Mouse (Mus musculus): ENCODE measurements around the gene Sv2c. TPM values are rescaled to one million over a fixed set of nuclear protein-coding genes. Genes with fewer than 3 reads are reported as not detected.

Sv2c gene
- polyA plus RNA-seq, 1 experiment from 2014 or later: 0.77 TPM

- H3K9me3 ChIP-seq (ENCODE audit: control insufficient read depth, low read length): peaks cover 6% of the 10 kb centered on the region; the same call in 1 of the 2 replicates
- no peak for ATAC-seq (ENCODE audit: low read depth)
- no peak overlapping the region for H3K4me2 ChIP-seq (ENCODE audit: low read depth, low read length)
- no peaks in the 10 kb centered on the region for H3K4me1 ChIP-seq (replicated peaks; ENCODE audit: control insufficient read depth, insufficient read depth, low read length)
- no peak overlapping the region for H3K27ac ChIP-seq (ENCODE audit: low read length)
- no peaks in the 10 kb centered on the region for H3K27me3 ChIP-seq (ENCODE audit: control insufficient read depth, insufficient read depth, low read depth, low read length)
- 88% methylated on average over 9 of the region's 9 CpGs for WGBS
- no peak overlapping the region for H3K9ac ChIP-seq (ENCODE audit: low read length)
- H3K4me3 ChIP-seq (ENCODE audit: low read length): no peak overlapping the region
- no peaks in the 10 kb centered on the region for H3K36me3 ChIP-seq (ENCODE audit: control insufficient read depth, insufficient read depth, low read length)
These were observed 213.6 kb downstream of the Sv2c start for GRCm38 (mm10) chr13:95918624-95919284.

- no peak for ATAC-seq (ENCODE audit: low read depth)
- Histone ChIP-seq H3K9ac (ENCODE audit: low read length) (no peak overlapping the region), H3K27ac (ENCODE audit: low read length) (no peak overlapping the region), H3K9me3 (ENCODE audit: control insufficient read depth, low read length) (no peaks in the 10 kb centered on the region), H3K4me3 (ENCODE audit: low read length) (no peak overlapping the region), H3K36me3 (ENCODE audit: control insufficient read depth, insufficient read depth, low read length) (no peaks in the 10 kb centered on the region), H3K4me1 (replicated peaks; ENCODE audit: control insufficient read depth, insufficient read depth, low read length) (no peaks in the 10 kb centered on the region), H3K4me2 (ENCODE audit: low read depth, low read length) (no peak overlapping the region), H3K27me3 (ENCODE audit: control insufficient read depth, insufficient read depth, low read depth, low read length) (no peaks in the 10 kb centered on the region)
- 90% methylated on average over 2 of the region's 2 CpGs for WGBS
These were observed 219.4 kb downstream of the Sv2c start for GRCm38 (mm10) chr13:95913046-95913406.

DNA sequence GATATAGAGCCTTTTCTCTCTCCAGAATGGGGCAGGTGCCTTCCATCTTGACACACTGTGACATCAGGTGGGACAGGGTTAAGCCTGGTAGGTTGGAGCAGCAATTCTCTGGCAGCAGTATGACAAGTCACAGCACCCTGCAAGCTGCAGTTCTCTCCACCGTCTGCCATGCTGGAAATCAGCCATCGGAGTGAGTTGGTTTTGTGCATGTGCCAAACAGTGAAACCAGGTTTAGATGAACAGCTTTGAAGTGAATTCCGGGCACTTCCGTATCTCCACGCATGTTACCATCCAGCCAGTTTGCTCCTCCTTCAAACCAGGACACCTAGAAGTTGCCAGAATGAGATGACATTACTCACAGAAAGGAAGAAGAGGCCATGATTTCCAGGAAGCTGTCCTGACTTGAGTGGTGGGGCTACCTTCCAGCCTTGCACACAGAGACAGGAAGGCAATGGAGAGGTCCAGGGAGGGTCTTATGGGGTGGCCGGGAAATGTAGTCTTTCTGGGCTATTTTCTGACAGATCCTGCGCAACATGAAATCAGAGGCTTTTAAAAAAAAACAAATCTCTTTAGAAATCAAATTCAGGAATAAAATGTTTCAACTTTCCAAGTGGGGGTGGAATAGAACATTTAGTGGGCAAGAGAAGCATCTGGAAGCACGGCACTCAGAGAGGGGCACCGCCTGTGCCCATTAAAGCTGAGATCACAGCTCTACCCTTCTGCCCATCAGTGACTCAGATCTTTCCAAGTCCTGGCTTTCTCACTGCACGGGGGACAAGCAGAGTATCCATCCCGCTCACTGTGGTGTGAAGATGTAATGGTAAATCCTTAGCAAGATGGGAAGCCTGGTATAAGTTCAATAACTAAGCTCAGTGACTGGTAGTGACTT, 220.0 kb downstream of the Sv2c start:
- H3K4me3 ChIP-seq (ENCODE audit: low read length): no peak overlapping the region
- H3K4me1 ChIP-seq (replicated peaks; ENCODE audit: control insufficient read depth, insufficient read depth, low read length): no peaks in the 10 kb centered on the region
- no peaks in the 10 kb centered on the region for H3K36me3 ChIP-seq (ENCODE audit: control insufficient read depth, insufficient read depth, low read length)
- ATAC-seq (ENCODE audit: low read depth): no peak
- H3K27me3 ChIP-seq (ENCODE audit: control insufficient read depth, insufficient read depth, low read depth, low read length): no peaks in the 10 kb centered on the region
- H3K27ac ChIP-seq (ENCODE audit: low read length): no peak overlapping the region
- no peak overlapping the region for H3K9ac ChIP-seq (ENCODE audit: low read length)
- 76% methylated on average over 11 of the region's 11 CpGs for WGBS
- no peaks in the 10 kb centered on the region for H3K9me3 ChIP-seq (ENCODE audit: control insufficient read depth, low read length)
- no peak overlapping the region for H3K4me2 ChIP-seq (ENCODE audit: low read depth, low read length)

DNA sequence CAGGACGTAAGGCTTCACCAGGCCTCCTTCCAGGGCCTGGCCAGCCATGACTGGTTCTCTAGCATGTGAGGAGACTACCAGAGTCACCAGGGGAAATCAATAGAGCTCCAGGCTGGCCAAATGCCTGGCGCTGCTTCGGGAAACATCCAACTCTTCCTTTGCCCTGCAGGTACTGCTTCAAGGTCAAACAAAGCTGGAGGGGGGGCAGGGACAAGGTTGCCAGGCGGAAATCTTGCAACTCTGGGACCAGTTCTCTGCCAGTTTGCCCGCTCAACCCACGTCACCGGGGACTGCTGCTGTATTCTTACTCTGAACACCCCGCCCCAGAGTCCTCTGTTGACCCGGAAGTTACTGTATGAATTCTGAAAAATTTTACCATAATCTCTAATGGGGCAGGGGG, 222.1 kb downstream of the Sv2c start:
- 71% methylated on average over 9 of the region's 9 CpGs for WGBS

DNA sequence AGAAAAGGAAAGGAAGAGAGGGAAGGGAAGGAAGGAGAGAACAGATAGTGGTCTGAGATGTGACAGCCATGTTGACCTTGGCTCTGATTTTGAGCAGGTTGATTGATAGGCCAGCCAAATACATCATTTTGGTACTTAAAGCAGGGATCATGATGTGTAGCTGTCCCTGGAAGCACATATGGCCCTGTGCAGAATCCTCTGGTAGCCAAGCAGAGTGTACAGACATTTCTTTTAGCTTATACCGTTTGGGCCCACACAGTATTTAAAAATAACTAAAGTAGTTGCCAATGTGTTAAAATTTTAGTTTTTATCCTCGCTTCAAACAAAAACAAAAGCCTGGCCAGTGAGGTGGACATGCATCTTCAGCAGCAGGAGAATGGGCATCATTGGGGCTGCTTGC, 223.1 kb downstream of the Sv2c start:
- Histone ChIP-seq H3K4me1 (replicated peaks; ENCODE audit: control insufficient read depth, insufficient read depth, low read length) (no peaks in the 10 kb centered on the region), H3K9ac (ENCODE audit: low read length) (no peak overlapping the region), H3K9me3 (ENCODE audit: control insufficient read depth, low read length) (peaks cover 4% of the 10 kb centered on the region; the same call in 1 of the 2 replicates), H3K36me3 (ENCODE audit: control insufficient read depth, insufficient read depth, low read length) (no peaks in the 10 kb centered on the region), H3K27ac (ENCODE audit: low read length) (no peak overlapping the region), H3K4me2 (ENCODE audit: low read depth, low read length) (no peak overlapping the region), H3K27me3 (ENCODE audit: control insufficient read depth, insufficient read depth, low read depth, low read length) (no peaks in the 10 kb centered on the region), H3K4me3 (ENCODE audit: low read length) (no peak overlapping the region)
- WGBS: 77% methylated on average over 2 of the region's 2 CpGs
- ATAC-seq (ENCODE audit: low read depth): no peak

More for the DNA sequence above, 222.1 kb downstream of the Sv2c start:
- Histone ChIP-seq H3K9me3 (ENCODE audit: control insufficient read depth, low read length) (peaks cover 4% of the 10 kb centered on the region; the same call in 1 of the 2 replicates), H3K4me3 (ENCODE audit: low read length) (no peak overlapping the region), H3K27ac (ENCODE audit: low read length) (no peak overlapping the region), H3K9ac (ENCODE audit: low read length) (no peak overlapping the region), H3K4me1 (replicated peaks; ENCODE audit: control insufficient read depth, insufficient read depth, low read length) (no peaks in the 10 kb centered on the region), H3K4me2 (ENCODE audit: low read depth, low read length) (no peak overlapping the region), H3K27me3 (ENCODE audit: control insufficient read depth, insufficient read depth, low read depth, low read length) (no peaks in the 10 kb centered on the region), H3K36me3 (ENCODE audit: control insufficient read depth, insufficient read depth, low read length) (no peaks in the 10 kb centered on the region)
- no peak for ATAC-seq (ENCODE audit: low read depth)

Other genes starting within 250 kb of the Sv2c start
- 4.5 and 5.2 TPM in 2 replicates for gene Iqgap2, start 240.7 kb downstream of the Sv2c start, polyA plus RNA-seq (2015; fragmentation: Nextera tagmentation; extraction: Ambion mirVana)
- 16.0 and 20.9 TPM in 2 replicates for gene Gm20075, start 51.2 kb downstream of the Sv2c start, polyA plus RNA-seq (2015; fragmentation: Nextera tagmentation; extraction: Ambion mirVana)
- not detected in 2 replicates for gene Gm17190, start 50.5 kb downstream of the Sv2c start, polyA plus RNA-seq (2015; fragmentation: Nextera tagmentation; extraction: Ambion mirVana)

All from lung, embryonic 16.5 days (tissue).